Mouse (Mus musculus): ENCODE measurements at regions not wholly inside any gene's neighbourhood (a gene's known extent, or its start where the extent isn't known, plus 50 kb on each side); places are given as distances from the start of the nearest gene placed in this dataset.
"Not testable (repeated sequence)": the region's sequence is repeated elsewhere in the genome, so short reads cannot be mapped to it uniquely, and the experiment has no call there.

DNA sequence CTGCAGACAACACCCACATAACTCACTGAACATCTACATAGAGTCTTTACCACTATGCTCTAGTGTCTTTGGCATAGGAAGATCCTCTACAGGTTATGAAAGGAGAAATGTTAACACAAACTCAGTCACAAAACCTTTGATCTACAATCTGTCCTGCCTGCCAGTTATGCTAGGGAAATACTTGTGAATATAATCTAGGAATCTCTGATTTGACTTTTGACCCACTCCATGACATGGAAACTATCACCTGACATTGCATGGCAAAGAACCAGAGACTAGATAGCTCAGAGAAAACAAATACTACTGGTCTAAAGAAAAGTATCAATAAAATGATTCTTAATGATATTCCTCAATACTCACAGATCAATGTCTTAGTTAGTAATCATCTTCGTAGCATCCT lies 524.3 kb upstream of the Kif18a start:
- DNase-seq (ENCODE audit: low read depth, low spot score) = no peak

DNA sequence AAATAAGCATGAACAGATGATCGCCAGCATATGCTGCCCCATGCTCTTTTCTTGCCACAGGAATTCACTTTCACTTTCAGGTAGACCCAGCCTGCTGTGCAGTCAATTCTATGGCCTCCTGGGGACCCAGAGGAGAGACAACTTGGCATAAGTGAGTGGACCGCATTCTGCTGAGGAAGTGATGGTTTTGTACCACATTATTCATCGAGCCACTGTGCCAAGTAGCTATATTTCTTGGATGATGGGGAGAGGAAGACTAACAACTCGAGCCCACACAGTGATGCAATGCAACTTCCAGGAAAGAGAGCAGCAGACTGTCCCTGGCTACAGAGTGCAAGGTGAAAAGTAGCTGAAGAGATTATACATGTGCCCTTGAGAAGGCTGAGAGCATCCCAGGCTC lies 515.8 kb upstream of the Kif18a start:
- DNase-seq (ENCODE audit: low read depth, low spot score) = no peak

DNA sequence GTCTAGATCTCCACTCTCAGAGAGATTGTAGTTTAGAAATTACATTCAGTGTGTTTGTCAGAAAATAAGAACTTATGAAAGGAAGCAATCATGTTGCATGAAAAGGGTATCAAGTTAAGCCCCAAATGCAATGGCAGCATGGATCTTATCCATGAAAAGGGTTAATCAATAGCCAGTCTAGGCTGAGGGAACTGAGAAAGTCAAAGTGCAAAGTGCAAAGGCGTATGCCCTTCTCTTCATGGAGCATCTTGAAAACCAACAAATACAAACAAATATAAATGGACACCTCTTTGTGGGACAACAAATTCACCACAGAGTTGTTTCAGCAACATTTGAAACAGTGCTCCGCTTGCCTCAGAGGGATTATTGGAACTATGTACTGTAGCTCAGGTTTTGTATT lies 514.1 kb upstream of the Kif18a start:
- DNase-seq (ENCODE audit: low read depth, low spot score) = no peak

DNA sequence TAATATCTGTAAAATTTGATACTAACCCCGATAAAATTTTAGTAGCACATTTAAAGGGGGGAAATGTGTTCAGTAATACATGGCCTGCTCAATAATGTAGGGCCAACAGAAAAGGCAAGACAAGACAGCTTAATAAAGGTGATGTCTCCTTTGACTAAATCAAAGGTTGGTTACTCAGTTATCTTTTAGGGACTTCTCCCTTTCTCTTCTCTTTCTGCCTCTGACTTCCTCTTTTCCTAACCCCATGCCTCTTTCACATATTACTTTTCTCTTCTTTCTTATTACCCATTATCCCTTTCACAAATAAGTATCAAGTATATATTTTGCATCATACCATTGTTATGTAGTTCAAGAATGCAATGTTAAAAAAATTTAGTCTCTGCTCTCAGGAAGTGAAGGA lies 510.2 kb upstream of the Kif18a start:
- no peak for DNase-seq (ENCODE audit: low read depth, low spot score)

DNA sequence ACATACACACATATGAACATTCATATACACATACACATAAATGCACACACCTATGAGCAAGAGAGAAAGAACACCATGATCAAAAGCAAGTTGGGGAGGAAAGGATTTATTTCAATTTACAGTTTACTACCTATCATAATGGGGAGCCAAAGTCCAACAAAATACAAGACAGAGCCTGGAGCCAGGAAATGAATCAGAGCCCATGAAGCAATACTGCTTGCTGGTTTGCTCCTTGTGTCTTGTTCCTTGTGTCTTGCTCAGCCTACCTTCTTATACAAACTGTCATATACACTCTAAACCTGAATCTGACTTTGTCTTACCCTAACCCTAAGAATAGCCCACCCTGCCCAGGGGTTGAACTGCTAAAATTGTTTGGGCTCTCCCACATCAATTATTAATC lies 497.1 kb upstream of the Kif18a start:
- DNase-seq (ENCODE audit: low read depth, low spot score) = no peak

DNA sequence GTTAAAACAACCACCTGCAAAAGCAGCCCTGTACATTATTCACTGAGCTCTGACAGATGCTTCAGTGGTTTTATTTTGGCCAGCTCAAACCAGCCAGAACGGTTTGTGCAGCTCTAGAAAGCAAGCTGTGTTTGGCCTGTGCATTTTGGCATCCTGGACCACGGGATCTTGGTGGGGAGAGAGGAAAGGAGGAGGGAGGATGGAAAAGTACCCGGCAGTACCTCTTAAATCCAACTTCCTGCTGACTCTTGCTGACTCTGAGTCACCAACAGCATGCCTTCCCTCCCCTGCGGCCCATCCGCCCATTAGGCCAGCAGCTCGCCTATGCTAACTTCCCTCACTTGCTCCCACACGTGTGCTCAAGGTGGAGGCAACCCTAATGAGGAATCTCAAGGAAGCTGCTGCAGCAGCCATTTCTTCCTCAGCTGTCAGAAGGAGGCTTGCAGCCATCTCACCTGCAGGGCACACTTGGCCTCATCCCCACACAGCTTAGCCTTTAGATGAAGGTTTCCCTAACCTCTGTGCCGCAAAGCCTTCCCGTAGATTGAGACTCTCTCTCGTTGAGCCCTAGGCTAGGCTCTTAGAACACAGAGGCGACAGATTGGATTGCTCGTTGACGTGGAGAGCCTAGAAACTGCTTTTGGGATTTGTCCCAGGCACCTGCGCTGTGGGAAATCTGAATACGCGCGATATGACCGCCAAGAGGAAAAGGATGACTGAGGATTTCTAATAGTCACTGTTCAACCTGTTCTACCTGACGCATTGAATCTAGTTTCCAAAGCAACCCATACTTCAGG lies 495.2 kb upstream of the Kif18a start:
- no peak for DNase-seq (ENCODE audit: low read depth, low spot score)

DNA sequence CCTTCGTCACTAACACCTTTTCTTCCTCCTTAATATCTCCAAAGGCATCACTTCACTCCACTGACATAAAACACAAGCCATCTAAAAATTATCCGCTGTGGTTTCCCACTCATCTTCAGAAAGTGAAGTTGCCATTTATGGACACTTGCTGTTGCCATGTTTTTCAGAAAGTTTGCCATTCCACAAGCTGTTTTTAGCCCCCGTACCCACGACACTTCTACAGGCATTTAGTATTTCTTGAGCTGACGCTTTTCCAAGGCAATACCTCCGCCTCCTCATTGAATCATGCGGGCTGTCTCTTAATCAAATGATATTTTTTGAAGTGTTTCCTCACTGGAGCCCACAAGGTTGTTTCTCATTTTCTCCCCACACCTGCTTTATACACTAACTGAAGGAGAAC lies 491.4 kb upstream of the Kif18a start:
- DNase-seq (ENCODE audit: low read depth, low spot score) = no peak

DNA sequence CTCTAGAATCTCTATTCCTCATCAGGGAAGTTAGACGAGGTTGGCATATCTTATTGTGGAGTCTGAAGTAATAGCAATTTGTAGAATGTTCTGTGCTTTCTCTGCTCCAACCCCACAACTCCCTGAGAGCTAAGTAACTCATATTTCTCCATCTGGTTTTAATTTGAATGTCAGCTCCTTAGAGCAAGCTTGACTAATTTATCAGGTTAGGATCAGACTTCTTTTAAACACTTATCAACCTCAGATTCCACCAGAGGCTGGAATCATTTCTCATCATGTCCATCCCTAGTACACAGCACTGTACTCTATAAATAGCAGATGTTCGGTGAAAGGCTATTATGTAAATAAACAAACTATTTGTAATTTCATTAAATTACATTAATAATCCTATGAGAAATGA lies 485.4 kb upstream of the Kif18a start:
- peak; percentile 4 for DNase-seq (ENCODE audit: low read depth, low spot score)

DNA sequence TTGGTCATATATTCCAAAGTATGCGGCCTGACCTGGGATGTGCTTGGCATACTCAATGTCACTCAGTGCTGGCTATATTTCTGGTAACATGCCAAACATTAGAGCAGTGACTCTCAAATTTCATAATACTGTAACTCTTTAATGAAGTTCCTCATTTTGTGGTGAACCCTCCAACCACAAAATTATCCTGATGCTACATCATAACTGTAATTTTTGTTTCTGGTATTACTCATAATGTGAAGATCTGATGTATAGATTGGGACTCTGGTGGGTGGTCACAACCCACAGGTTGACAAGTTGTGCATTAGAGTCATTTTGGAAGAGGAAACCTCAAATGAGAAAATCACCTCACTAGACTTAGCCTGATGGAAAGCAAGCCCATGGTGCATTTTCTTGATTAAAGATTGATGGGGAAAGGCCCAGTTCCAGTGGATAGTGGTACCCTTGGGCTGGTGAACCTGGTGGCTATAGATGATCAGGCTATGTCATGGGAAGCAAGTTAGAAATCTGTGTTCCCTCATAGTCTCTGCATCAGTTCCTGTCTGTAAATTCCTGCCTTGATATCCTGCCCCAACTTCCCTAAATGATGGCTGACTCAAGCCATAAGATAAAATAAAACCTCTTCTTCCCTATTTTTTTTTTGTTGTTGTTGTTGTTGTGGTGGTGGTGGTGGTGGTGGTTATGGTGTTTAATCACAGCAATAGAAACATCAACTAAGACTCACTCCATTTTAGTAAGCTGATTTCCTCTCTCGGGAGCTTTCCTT lies 483.5 kb upstream of the Kif18a start:
- no peak for DNase-seq (ENCODE audit: low read depth, low spot score)

DNA sequence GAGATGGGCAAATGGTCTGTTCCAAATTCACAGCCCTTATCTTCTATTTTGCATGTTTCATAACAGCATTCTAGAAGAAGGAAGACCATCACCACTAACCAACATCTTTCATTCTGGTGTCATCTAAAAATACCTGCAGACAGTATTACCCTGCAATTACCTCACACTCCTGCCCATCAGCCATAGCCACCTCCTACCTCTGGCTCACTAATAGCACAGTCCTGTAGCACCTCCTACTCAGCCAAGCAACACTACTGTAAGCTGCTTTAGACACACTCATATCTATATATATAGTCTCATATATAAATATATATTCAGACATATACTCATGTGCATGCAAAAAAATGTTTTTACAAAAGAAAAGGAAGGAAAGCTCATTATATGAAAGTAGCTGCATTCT lies 468.2 kb upstream of the Kif18a start:
- DNase-seq (ENCODE audit: low read depth, low spot score) = no peak

DNA sequence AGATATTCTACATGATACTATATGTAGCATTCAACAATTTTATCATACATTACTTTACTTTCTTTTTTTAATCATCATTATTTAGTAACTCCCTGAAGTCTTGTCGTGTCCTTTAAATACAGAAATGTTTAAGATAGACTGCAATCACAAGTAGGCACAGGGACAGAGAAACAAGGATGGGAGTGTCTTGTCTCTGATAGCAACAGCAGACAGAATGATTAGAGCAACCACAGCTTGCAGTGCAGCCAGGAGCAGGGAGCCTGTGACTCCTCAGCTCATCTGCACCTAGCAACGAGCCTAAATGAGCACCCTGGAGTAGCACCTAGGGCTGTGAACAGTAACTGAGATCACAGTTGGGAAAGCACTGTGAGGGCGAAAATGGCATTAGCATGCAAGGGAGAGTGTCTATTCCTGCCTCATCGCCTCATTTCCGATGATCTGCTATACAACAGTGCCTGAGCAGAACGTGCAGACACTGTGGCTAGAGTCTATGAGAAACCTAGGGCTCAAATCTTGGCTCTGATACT lies 467.4 kb upstream of the Kif18a start:
- DNase-seq (ENCODE audit: low read depth, low spot score) = no peak

DNA sequence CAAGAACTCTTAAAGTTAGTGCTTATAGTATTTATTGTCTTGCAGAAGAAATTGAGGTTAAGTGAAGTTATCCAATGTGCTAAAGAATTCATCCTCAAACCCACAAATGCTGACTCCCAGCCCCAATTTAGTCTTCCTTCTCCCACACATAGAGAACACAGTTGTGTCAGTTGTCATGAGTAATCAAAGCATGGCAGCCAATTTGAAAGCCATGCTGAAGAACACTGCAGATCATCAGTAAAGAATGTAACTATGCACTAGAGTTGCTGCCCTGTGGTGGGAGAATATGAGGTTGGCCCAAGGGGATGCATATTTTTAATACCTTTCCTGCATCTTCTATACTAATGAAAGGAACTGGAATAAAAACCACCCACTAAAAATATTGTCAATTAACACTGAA lies 464.0 kb upstream of the Kif18a start:
- no peak for DNase-seq (ENCODE audit: low read depth, low spot score)

DNA sequence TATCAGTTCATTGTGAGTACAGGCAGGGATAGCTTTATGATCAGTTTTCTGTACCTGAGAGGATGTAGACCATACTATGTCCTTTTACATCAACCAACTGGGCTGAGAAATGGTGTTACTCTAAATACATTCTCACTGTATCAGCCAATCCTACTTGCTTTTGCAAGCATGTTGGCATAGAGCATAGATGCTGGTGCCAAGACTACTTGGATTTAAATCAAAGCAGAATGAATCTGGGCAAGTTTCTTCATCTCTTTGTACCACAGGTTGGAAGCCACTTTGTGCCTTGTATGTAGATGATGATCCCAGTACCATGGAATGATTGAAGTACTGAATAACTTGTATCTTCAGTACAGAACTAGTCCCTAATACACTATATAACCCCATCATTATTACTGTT lies 456.5 kb upstream of the Kif18a start:
- no peak for DNase-seq (ENCODE audit: low read depth, low spot score)

DNA sequence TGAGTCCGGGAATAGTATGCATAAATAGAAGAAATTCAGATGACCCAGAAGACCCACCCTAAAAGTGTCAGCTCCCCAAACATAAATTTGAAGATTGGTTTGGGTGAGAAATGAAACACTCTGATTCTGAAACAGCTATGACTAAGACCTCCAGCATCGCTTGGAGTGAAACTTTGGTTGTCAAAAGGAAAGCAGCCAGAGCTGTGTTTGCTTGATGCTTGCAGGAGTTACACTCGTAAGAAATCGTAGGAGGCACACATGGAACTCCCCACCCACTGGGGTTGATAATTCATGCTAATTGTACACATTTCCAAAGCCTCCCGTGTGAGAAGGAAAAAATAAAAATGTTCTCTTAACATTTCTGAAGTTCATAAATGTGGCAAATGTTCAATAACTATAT lies 454.6 kb upstream of the Kif18a start:
- no peak for DNase-seq (ENCODE audit: low read depth, low spot score)

DNA sequence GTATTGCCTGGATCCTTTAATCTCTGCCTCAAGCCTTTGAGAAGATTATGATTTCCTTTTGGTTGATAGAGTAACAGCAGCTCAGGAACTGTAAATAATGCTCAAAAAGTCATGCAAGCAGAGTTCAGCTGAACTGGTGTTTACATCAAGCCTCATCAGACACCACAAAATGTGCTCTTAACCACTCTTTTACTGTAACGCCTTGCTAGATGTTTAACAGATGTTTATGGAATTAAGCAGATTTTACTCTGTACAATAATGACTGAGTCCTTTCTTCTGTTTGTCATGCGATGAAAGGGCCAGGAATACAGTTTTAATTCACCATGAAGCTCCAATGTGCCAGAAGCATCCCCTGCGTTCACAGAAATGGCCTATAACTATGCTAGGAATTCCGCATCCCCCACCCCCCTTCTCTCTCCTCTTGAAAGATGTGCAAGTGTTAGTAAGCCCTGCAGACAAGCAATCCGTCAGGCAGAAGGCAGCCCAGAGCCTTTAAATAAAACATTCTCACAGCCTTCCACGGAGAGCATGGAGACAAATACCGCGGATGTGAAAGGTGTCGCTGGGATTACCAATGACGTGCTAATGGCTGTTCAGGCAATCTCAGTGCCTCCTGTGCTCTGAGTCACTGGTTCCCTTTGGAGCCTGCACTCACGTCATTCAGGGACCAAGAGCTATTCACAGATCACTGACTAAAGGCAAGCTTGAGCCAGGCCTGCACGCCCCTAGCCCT lies 453.3 kb upstream of the Kif18a start:
- peak; percentile 43 for DNase-seq (ENCODE audit: low read depth, low spot score)

DNA sequence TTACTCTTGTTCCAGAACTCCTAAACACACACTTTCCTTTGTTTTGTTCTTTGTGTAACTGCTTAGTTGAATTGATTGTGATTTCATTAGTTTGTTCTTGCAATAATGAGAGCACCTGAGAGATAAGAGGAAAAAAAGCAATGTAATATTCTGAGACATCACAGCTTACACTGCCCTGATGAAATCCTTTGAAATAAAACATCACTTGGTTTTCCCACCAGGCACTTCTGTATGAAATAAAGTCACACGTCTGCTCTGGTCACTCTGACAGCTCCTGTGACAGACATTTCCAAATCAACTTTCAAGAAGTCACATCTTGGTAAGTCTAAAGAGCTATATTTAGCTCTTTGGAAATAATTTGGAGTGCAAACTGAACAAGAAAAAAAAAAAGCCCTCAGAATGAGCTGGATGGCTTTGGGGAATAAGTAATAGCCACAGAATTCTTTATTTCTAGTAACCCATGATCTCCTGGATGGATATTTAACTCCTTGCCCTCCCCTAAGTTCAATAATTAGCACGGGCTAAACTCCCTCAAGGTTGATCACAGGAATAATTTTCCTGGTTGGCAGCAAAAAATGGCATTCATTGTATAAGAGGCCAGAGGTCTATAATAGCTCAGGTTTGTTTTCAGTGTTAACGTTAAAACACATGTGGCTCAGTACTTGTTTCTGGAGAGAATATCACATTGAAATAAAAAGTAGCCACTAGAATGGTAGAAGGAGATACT lies 452.4 kb upstream of the Kif18a start:
- DNase-seq (ENCODE audit: low read depth, low spot score) = no peak

DNA sequence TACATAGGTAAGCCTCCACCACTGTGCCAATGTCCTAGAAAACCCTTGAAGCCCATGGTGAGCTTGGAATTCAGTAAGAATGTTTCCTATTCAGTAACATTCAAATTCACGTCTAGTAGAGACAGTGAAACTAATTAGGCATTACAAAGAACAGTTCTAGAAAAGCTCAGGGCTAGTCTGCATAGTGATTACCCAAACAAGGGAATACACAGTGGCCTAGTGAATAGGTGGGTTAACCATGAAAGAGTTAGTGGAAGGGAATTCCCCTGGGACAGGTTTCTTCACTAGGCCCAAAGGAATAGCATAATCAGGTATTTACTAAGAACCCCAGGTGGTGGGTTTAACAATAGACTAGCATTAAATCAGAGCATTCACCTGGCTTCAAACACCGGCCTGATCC lies 436.7 kb upstream of the Kif18a start:
- not testable (repeated sequence) for DNase-seq (ENCODE audit: low read depth, low spot score)

DNA sequence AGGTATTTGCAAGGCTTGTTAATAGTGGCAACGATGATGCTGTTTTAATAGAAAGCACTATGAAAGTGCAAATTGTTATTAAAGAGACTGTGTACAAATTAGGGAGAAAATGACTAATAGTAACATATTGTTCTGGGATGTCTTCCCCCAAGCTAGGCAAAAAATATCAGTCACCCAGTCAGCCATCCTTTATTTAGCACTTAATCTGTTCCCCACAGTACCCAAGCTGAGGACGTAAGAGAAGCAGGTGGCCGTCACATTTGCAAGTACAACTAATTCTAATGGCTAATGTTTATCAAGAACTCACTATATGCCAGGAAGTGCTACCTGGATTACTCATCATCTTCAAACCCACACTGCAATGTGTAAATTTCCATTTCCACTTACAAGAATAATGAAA lies 432.5 kb upstream of the Kif18a start:
- DNase-seq (ENCODE audit: low read depth, low spot score) = no peak

DNA sequence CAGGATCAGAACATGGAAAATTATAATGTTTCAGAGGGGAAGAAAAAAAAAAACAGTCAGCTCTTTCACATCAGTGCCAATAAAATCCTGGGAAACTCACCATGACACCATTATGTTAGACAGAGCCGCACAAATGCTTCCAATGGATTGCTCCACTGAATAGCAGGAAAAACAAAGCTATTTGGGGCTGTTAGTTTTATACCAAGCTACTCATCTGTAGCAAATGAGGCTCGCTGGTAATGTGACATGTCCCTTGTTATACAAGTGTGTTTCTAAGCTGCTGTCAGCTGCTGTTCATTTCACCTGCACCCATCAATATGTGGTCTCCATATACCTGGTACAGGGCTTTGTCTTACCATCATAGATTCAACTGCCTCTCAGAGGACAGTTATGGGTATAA lies 426.1 kb upstream of the Kif18a start:
- no peak for DNase-seq (ENCODE audit: low read depth, low spot score)

DNA sequence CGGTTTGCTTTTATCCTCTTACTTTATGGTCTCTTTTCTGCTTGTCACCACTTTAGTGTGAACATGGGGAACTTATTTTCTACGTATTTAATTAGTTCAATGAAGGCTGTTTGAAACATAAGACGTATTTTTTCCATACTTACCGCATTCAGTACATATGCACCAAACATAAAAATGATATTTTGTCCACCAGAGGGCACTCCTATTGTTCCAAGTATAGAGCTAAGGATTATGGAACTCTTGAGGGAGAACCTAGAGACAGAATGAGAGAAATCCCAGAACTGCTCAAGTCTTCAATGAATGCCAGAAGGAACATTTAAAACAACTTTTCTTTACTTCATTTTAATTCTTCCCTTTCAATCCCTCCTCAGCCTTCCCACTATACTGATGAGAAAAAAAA lies 403.4 kb upstream of the Kif18a start:
- peak; percentile 47 for DNase-seq (ENCODE audit: low read depth, low spot score)

DNA sequence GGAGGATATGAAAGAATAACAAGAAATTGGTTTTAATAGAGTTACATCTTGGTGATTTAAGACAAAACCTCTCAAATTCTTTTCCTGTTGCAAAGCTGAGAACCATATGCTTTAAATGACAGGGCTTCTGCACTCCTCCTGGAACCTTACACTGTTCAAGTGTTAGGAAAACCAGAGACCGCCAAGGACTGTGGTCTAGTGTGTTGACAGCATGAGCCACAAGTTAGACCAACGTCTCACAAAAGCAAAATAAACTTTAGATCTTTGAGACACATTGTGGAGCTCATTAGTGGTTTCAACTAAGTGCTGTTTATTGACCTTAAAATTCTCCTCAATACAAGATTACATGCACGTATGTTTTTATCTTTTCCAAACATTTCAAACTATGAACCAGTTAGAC lies 402.9 kb upstream of the Kif18a start:
- no peak for DNase-seq (ENCODE audit: low read depth, low spot score)

All from forelimb bud, embryonic 11.5 days (tissue).